8 mouse cellular contexts compared by ENCODE assay signal in genomic region chr3:87525043-87525836, GRCm38 (mm10). TPM values are rescaled to one million over a fixed set of nuclear protein-coding genes. Genes with fewer than 3 reads are reported as not detected.
A peak's percentile ranks its signal among the peaks of the same experiment; 100 is the strongest.
DNase-seq lines count a peak whose midpoint lies in the region; ATAC-seq and TF ChIP-seq lines count a peak whose summit lies in the region.

Gene Etv3 (plus strand): TSS chr3:87525407.

- H3K4me3 ChIP-seq in cerebellum, adult 2 months (replicated peaks; ENCODE audit: insufficient read depth, low read depth, low read length), result peak within 1 kb of the TSS; percentile 99
- H3K4me3 ChIP-seq in forebrain, postnatal 0 days (ENCODE audit: low read depth, low read length), result peak within 1 kb of the TSS; percentile 77
- H3K4me3 ChIP-seq in layer of hippocampus, adult 2 months, result peak within 1 kb of the TSS; percentile 96
- peak within 1 kb of the TSS; percentile 84 for H3K4me3 ChIP-seq in lung, adult 2 months (replicated peaks; ENCODE audit: extremely low read depth, low read depth, low read length)

- intact Hi-C loops in heart, postnatal 36 days (cut with DNase I), result loop anchor here (1.0 kb wide), 1 partner anchor 16 kb away; no protein-coding TSS in a partner anchor

- ATAC-seq in forebrain, postnatal 0 days, result peak; percentile 100
- ATAC-seq in neutrophil, adult 5-6 weeks (ENCODE audit: extremely low read depth, insufficient number of reproducible peaks, low FRiP score, poor library complexity, severe bottlenecking), result peak; percentile 90

- WGBS in cerebellum, adult 2 months, result 4% methylated on average over 64 of the region's 64 CpGs
- 4% methylated on average over 64 of the region's 64 CpGs for WGBS in forebrain, postnatal 0 days
- 4% methylated on average over 61 of the region's 64 CpGs for WGBS in lung, adult 2 months

- peaks cover 32% of the 10 kb centered on the region for H3K36me3 ChIP-seq in forebrain, postnatal 0 days (ENCODE audit: insufficient read depth)

- H3K9ac ChIP-seq in forebrain, postnatal 0 days, result peak within 1 kb of the TSS; percentile 95

- no peaks in the 10 kb centered on the region for H3K9me3 ChIP-seq in forebrain, postnatal 0 days (ENCODE audit: low read length)

- H3K27me3 ChIP-seq in cerebellum, adult 2 months (ENCODE audit: control insufficient read depth, insufficient read depth, low read length), result no peaks in the 10 kb centered on the region
- no peaks in the 10 kb centered on the region for H3K27me3 ChIP-seq in forebrain, postnatal 0 days (ENCODE audit: insufficient read depth, low read length)

- H3K27ac ChIP-seq in cerebellum, adult 2 months (ENCODE audit: insufficient read depth, low read length), result peak within 1 kb of the TSS; percentile 96
- peak within 1 kb of the TSS; percentile 77 for H3K27ac ChIP-seq in forebrain, postnatal 0 days (ENCODE audit: low read depth, low read length)
- peak within 1 kb of the TSS; percentile 95 for H3K27ac ChIP-seq in layer of hippocampus, adult 2 months

- DNase-seq in MEL-GATA-1-ER (ENCODE audit: extremely low read depth, low read depth), result peak; percentile 74
- DNase-seq in cerebellum, adult 2 months, result peak; percentile 91
- peak; percentile 93 for DNase-seq in forebrain, postnatal 0 days
- peak; percentile 89 for DNase-seq in heart, postnatal 36 days
- peak; percentile 91 for DNase-seq in layer of hippocampus, adult 2 months (ENCODE audit: low spot score in 2 of 2)
- DNase-seq in lung, adult 2 months, result peak; percentile 87
- DNase-seq in testis, postnatal 14 days (ENCODE audit: low spot score), result peak; percentile 87

- H3K4me2 ChIP-seq in forebrain, postnatal 0 days (ENCODE audit: low read depth), result peak within 1 kb of the TSS; percentile 50

- no peak for TF ChIP-seq CTCF in cerebellum, adult 2 months (IDR thresholded peaks at IDR 0.05; ENCODE audit: borderline replicate concordance, insufficient read depth, low read depth, low read length)
- peak; percentile 35; the same call in 1 of the 2 replicates for TF ChIP-seq CTCF in forebrain, postnatal 0 days (IDR thresholded peaks at IDR 0.05; ENCODE audit: low read depth)
- peak; percentile 51 for TF ChIP-seq CTCF in layer of hippocampus, adult 2 months (conservative IDR thresholded peaks at IDR 0.05)
- no peak for TF ChIP-seq CTCF in lung, adult 2 months (IDR thresholded peaks at IDR 0.05; ENCODE audit: insufficient read depth, low read length)

- TF ChIP-seq POLR2A in cerebellum, adult 2 months (IDR thresholded peaks at IDR 0.05; ENCODE audit: borderline replicate concordance, insufficient read depth, low read length), result peak; percentile 98
- peak; percentile 90 for TF ChIP-seq POLR2A in lung, adult 2 months (IDR thresholded peaks at IDR 0.05; ENCODE audit: borderline replicate concordance, extremely low read depth, low read depth, low read length)

- peaks cover 12% of the 10 kb centered on the region; the same call in 1 of the 2 replicates for H3K4me1 ChIP-seq in cerebellum, adult 2 months (ENCODE audit: control insufficient read depth, insufficient read depth, low read length)
- H3K4me1 ChIP-seq in forebrain, postnatal 0 days (ENCODE audit: insufficient read depth), result peaks cover 7% of the 10 kb centered on the region; the same call in 1 of the 2 replicates
- H3K4me1 ChIP-seq in lung, adult 2 months (ENCODE audit: control insufficient read depth, insufficient read depth, low read length), result peaks cover 16% of the 10 kb centered on the region

RNA-seq across cellular contexts. Expression of gene Etv3, which starts in this region (rescaled TPM):
- 17.3 and 18.3 TPM in 2 replicates for polyA plus RNA-seq in cerebellum, adult 2 months (2012; rRNA removed)
- 9.8 and 13.8 TPM in 2 replicates for total RNA-seq in forebrain, postnatal 0 days (2014; rRNA removed)
- 5.0 and 6.0 TPM in 2 replicates for polyA plus RNA-seq in forebrain, postnatal 0 days (2015; fragmentation: Nextera tagmentation; extraction: Ambion mirVana)
- total RNA-seq in heart, postnatal 36 days (2021), result 10 to 100 TPM; 19.2 to 20.0 TPM
- 10 to 100 TPM; 21.5 to 25.2 TPM for total RNA-seq in layer of hippocampus, adult 2 months (2021)
- polyA plus RNA-seq in lung, adult 2 months (2012; rRNA removed), result 16.7 and 17.8 TPM in 2 replicates
- total RNA-seq in neutrophil, adult 5-6 weeks (2017), result 47.8 and 49.7 TPM in 2 replicates

Comparison
In these comparisons a context has a peak if more than half of its experiments do, and no peak if none do; other contexts are left out.
1. Peak in every context shown above with its lines: DNase-seq, ATAC-seq, H3K4me3 ChIP-seq and H3K27ac ChIP-seq.
2. CTCF ChIP-seq: peak in forebrain, postnatal 0 days (single experiment) and layer of hippocampus, adult 2 months (single experiment); none in cerebellum, adult 2 months (single experiment) and lung, adult 2 months (single experiment).